Mouse (Mus musculus) megakaryocyte, adult 5-6 weeks (primary cell): ENCODE results near the gene Slc25a36. TPM values are rescaled to one million over a fixed set of nuclear protein-coding genes. Genes with fewer than 3 reads are reported as not detected.

ENCODE experiments used
- ATAC-seq: 2 replicates; pipeline ENCODE4 v1.8.0; 2016; ENCODE audit warnings: mild to moderate bottlenecking, inconsistent platforms; ENCODE audit not compliant: poor library complexity, severe bottlenecking
- total RNA-seq, 2 experiments: library from RNA; stranded (forward) in 1 of 2; stranded (reverse) in 1 of 2; fragments of 153-499, 151-499 nt in 1 of 2; fragments of 221-1000, 200-1000 nt in 1 of 2; gene quantifications; 2 replicates each; pipeline versions ENCODE4 v1.2.3 to v1.2.4; 2015 to 2017

Gene Slc25a36
- total RNA-seq, 2 experiments from 2014 or later, result 42.2 to 57.4 TPM

DNA sequence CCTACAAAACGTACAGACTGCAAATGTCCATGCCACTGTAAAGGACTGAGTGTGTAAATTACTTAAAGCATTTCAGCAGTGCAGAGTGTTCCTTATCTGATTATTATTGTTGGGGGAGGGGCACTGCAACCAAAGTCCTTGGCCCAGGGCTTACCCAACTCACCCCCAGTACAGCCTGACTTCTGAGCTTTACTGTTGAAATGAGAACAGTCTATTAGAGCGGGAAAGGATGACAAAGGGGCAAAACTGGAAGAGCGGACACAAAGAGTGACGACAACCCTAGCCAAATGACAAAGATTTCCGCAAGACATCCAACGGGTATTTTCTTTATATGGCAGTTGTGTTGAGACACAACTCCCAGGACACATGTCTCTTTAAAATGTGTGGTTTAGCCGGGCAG, 1.3 kb upstream of the Slc25a36 start:
- no peak for ATAC-seq

DNA sequence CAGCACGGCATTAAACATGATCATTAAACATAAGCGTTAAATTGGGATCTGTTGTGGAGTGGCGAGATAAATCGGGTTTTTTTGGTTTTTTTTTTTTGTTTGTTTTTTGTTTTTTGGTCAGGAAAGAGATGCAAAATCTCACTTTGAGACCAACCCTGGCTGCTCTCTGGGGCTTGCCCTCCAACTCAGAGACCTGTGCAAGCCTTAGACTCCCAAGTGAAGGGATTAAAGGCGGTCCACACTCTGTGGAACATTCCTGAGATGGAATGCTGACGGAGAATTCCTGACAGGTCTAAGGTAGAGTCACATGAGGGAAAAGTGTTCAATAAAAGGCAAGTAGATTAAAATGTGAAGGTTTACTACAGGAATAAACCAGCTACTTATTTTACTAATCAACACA, 549 bp upstream of the Slc25a36 start:
- ATAC-seq, result no peak

DNA sequence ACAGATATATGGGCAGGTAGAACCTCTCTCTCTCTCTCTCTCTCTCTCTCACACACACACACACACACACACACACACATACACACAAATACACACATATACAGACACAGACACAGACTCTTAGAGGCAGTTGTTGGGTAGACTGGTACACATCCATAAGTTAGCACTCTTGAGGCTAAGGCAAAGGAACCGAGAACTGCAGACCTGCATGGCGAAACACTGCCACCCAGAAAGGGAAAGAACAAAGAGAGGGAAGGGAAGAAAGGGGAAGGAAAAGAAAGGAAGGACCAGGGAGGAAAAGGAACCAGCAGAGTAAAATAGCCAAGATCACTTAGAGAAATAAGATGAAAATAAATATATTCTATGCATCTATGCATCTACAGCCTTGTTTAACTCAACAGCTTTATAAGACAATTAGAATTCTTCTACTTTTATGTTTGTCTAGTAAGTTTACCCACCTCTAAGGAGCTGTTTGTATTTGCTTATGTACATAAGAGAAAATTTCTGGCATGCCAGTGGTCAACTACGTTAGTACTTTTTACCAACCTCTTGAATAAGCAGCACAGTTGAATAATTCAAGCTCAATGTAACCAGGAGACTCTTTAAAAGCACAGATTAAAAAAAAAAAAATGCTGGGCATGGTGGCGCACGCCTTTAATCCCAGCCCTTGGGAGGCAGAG, 4.3 kb downstream of the Slc25a36 start:
- no peak for ATAC-seq

DNA sequence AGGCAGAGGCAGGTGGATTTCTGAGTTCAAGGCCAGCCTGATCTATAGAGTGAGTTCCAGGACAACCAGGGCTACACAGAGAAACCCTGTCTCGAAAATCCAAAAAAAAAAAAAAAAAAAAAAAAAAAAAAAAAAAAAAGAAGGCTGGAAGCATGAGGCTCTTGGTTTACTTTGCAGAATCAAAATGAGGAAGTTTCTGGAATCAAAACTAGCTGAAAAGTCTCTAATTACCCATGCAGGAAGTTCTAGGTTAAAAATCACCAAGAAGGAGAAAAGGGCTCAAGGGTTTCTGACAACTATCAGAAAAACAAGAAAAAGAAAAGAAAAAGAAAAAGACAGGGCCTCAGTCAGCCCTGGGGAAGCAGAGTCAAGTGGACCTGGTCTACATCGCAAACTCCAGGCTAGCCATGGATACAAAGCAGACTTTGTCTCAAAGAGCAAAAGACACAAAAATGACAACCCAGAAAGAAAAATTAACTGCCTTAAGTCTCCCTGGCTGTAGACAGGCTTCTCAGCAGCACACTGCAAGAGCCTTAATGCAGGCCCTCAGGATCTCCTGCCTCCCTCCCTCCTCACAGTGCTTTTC, 5.5 kb downstream of the Slc25a36 start:
- ATAC-seq, result peak; percentile 67

DNA sequence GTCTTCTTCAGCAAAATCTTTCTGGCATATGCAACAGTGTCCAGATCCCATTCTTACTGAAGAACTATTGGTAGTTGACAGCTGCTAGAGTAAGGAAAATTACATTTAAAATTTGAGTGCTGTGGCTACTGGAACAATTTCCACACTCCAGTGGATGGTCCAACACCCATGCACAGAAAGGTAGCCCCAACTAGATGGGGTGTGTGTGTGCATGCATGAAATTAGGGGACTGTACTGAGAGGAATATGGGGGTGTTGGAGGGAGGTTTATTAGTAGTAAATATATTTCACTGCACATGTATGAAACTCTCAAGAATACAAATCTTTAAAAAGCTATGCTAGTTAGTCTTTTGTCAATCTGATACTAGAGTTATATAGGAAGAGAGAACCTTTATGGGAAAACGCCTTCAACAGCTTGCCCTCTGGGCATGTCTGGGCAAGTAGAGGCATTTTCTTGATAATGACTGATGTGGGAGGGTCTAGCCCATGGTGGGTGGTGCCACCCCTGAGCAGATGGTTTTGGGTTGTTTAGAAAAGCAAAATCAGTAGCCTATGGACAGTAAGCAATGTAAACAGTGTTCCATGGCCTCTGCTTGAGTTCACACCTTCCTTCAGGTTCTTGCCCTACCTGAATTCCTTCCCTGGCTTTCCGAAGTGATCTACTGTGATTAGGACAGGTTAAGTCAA, 7.4 kb downstream of the Slc25a36 start:
- ATAC-seq, result no peak

DNA sequence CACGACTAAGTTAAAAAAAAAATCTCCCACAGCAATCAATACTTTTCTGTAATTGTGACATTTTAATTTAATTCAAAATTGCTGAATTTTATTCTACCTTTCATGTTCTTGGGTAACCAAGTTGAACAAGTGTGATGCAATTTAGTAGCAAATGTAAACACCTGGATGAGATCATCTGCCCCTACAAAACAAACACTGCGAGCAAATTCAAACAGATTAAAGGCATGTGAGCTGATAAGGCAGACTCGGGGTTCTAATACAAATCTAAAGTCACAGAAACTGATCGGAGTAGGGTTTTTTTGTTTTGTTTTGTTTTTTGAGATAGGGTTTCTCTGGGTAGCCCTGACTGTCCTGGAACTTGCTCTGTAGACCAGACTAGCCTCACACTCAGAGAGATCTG, 12.0 kb downstream of the Slc25a36 start:
- no peak for ATAC-seq

DNA sequence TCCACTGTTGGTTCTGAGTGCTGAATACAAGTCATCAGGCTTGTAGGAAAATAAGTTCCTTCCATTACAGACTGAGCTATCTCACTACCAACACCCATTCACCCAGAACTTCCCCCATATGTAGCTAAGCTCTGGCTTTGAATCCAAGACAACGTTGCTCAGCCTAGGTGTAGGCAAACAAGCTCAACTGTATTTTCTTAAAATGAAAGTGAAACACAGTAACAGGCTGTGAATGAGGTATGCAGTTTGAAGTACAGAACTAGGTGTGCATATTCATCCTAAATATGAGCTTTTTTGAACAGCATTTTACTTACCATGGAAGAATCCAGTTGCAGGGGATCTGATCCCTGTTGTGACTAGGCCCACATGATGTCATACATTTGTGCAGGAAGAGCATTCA, 14.8 kb downstream of the Slc25a36 start:
- no peak for ATAC-seq

DNA sequence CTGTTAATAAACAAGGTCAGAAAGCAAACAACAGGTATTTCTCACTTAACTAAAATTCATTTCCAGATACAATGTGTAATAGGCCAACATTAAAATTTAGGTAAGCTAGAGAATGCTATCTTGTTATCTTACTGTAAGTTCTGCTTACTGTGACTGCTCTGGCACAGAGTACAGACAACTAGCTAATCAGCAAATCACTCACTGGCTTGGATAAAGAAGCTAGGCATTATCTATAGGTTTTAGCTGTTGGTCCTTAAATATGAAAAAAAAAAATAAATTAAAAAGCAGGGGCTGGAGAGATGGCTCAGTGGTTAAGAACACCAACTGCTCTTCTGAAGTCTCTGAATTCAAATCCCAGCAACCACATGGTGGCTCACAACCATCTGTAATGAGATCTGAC, 23.1 kb downstream of the Slc25a36 start:
- ATAC-seq, result no peak

DNA sequence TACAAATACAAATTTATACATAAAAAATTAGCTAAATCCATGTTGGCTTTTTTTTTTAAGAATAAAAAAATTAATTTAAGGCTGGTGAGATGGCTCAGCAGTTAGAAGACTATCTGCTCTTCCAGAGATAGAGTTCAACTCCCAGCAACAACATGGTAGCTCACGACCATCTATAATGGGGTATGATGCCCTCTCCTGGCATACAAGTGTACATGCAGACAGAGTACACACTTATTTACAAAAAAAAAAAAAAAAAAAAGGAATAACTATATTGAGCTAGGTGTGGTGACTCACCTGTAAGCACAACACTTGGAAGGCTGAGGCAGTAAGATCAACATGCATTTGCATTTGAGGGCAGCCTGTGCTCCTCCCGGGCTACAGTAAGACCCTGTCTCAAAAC, 26.3 kb downstream of the Slc25a36 start:
- ATAC-seq, result no peak; the same call in 1 of the 2 replicates

DNA sequence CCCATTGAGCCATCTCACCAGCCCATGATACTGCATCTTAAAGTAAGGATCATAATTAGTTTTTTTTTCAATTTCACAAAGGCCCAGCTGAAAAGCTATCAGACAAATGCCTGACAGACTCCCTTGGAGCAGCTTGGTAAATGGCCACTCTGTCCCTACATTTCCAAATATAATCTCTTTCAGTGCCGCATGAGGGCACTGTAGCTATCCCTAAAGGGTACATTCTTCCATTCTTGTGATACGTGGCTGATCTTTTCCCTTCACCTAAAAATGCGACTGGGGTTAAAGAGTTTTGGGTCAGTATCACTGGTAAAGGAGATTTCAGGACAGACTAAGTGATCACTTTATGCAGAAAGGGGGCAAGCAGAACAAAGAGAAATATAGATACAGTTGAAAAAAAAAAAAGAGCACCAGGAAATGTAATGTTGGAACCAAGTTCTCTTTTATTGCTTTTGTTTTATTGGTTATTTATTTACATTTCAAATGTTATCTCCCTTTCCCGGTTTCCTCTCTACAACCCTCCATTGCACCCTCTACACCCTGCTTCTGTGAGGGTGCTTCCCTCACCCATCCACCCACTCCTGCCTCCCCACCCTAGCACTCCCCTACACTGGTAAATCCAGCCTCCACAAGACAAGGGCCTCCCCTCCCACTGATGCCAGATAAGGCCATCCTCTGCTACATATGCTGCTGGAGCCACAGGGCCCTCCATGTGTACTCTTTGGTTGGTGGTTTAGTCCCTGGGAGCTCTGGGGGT, 29.7 kb downstream of the Slc25a36 start:
- no peak for ATAC-seq

DNA sequence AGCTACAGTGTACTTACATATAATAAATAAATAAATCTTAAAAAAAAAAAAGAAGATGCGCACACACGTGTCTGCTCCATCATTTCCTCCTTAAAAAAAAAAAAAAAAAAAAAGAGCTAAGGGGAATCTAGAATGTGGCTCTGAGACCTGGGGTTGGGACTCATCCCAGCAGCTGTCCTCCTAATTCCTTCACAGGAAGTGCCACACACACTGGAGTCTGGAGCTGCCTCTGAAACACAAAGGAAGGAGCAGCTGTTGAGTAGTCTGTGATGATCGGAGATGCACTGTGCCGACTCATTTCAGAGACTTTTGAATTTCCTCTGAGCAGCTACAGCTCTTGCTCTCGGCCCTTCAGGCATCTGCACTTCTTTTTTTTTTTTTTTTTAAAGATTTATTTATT, 41.0 kb downstream of the Slc25a36 start:
- no peak for ATAC-seq

DNA sequence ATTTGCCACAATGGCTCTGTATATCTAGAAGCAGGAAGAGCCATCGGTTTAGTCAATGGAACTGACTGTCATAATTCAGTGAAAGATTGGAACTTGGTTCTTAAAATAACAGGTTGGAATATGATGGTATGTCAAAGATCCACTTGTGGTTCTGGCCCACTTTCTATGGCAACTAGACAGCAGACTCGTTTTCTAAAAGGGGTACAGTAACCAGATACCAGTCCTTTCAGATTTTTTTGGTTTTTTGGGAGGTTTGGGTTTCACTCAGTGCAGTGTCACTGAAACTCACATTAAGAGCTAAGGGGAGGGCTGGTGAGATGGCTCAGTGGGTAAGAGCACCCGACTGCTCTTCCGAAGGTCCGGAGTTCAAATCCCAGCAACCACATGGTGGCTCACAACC, 41.5 kb downstream of the Slc25a36 start:
- ATAC-seq, result no peak

DNA sequence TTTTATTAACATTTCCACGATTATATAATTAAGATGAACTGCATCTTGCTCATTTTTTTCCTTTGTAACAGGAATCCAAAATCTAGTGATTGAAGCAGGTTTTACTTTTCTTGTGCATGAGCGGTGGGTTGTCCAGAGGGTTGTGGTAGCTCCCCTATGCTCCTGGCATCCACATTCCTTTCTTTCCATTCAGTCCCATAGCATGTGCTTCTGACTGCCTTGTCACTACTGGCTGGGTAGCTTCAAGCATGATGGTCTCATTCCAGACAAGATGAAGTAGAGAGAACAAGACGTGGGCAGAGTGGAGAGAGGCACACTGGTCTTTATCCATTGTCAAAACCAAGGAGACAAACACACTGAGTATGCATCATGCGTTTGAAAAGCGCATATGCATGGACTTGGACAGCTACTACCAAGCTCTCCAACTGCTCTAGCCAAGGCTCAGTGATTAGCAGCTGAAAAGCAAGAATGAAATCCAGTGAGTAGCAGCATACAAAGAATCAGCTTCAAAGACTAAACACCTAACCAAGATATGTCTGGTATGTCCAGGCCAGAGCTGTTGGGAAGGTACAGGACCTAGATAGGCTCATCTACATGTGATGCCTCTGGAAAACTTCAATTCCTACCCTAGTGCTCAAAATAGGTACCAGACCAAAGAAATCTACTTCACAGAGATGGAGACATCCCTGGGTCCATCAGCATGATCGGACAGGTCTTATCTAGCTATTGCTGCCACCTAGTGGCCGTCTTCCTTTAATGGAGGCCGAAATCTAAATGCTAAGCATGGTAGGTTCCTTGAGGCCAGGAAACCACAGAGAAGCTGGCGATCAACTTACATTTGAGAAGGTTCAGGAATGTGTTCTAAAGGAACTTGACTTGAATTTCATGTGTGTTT, 42.5 kb downstream of the Slc25a36 start:
- peak; percentile 92 for ATAC-seq

DNA sequence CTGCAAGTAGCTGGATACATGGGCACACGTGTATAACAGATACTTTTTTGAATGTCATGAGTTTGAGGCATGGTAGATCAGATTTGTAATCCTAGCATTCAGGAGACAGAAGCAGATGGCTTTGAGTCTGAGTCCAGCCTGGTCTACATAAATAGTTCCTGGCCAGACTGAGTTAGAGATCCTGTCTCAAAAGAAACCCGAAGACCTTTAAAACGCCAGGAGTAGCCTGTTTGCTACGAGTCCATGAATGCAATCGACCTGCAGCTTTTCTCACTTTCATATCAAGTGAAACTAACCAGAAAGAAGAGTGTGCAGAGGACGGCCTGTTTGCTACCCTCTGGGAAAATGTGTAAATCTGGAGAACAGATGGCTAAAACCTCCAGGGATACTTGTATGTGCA, 43.2 kb downstream of the Slc25a36 start:
- no peak for ATAC-seq

DNA sequence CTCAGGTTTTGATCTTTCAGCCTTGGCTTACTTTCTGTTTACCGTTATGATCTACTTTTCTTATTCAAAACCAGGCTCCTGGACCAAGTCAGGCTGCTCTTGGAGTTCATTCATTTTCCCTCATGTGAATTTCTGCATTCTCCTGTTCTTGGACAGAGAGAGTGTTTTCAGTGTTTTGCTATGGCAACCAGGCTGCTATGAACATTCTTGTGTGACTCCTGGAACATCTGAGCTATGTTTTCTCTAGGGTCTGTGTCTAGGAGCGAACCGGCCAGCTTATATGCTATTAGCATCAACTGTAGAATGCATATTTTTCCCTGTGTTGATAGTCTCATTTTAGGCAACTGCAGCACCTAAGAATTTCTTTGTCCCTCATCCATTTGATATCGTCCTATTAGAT, 45.1 kb downstream of the Slc25a36 start:
- no peak for ATAC-seq

DNA sequence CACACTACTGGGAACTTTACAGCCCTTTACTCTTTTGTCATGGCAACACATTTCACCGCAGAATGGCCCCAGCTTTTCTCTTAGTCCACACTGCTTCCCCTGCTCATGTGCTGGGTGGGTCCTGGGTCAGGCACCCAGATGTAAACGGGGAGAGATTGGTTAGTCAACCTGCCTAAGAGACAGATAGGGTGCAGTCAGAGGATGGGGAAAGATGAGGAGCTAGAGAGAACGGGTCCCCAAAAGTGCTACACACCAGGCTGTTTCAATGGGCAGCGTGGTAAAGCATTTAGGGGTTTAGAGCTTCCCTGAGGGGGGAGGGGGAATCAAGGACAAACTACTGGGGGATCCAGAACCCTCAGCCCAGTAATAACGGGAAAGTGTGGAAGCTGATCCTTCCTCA, 45.7 kb downstream of the Slc25a36 start:
- ATAC-seq, result no peak

DNA sequence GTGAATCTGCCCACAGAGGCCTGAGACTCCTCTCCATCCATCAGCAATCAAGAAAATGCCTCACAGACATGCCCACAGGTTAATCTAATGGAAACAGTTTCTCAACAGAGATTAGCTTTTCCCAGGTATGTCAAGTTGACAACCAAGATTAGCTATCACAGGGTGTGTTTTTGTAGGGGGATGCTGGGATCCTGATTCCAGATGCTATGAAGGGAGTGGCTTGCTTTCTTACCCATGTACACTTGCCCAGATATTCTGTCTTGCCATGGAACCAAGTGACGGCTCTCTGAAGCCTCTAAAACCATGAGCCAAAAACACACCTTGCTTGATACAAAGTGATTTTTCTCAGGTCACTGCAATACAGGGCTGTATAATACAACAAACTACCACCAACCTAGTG, 46.8 kb downstream of the Slc25a36 start:
- no peak for ATAC-seq

DNA sequence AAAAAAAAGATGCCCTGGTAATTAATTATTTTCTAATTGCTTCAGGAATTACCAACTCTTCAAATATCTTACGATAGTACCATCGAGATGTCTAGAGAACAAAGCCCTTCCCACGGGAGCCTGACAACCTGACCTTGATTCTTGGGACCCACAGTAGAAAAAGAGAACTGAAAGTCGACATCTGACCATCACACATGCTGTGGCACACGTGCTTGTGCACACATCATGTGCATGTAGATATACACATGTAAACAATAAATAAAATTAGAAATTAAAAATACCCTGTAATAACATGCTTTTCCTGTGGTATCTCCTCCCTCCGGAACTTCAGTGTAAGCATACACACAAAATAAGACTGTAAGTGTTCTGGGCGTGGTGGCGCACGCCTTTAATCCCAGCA, 49.3 kb downstream of the Slc25a36 start:
- no peak for ATAC-seq

DNA sequence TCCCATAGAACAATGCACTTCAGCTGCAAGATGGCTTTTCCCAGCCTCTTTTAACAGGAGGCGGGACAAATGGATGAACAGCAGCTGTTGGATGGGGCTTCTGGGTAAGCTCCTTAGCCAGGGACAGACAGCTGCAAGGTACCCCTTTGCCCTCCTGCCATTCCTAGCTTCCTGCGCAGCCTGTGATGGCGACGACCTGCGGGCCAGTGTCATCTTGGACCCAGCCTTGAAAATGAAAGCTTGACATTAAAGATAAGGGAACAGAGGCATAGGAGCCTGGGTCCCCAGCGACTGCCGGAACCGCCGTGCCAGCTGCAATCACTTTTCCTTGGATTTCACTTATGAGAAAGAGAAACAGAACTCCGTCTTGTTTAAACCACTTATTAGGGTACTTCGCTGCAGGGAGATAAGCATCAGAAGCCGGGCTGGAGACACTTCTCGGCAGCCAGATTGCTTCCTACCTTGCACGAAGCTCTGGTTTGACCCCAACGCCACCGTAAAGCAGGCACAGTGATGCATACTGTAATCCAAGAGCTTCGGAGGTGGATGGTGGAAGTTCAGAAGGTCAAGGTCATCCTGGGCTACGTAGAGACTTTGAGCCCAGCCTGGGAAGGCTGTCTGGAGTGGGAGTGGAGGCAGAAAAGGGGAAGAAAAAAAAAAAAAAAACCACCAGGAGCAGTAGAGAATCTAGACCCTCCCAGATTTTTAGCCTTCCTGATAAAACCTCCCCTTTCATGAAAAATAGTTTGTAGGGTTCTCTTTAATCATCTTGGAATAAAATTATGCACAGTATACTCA, 54.2 kb downstream of the Slc25a36 start:
- no peak for ATAC-seq

DNA sequence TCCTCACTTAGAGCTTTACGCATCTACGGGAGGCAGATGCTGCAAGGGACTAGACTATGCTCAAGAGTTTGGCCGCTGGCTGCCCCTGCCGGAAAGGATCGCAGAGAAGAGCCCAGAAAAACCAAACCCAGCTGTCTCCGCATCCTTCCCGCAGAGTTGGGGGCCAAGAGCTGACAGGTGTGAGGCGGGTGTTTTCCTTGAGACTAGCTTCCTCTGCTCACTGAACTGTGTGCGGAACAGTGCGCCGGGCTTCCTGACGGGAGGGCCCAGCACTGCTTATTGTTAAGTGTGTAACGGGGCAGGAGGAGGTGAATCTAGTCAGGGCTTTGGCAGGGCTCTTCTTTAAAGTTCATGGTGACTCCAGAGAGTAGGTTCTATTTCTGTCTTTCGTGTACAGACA, 55.1 kb downstream of the Slc25a36 start:
- no peak for ATAC-seq
